In genomic region chr4:81458921-81459320, GRCm38 (mm10) we compare ENCODE assay signal across 17 mouse cellular contexts.
"Had no signal": no experiment of that assay in that cellular context is flagged by ENCODE, and none has a peak within 500 bp of the region (broad histone marks: within the 10 kb centered on the region; RNA-seq: fewer than 3 reads in every experiment).

No protein-coding gene starts in this region.

- DNase-seq: gastrocnemius, adult 2 months; gastrocnemius, postnatal 10 days; gastrocnemius, postnatal 25 days; heart, adult 18-20 months; heart, postnatal 10 days; heart, postnatal 4 days; kidney, adult 18-20 months; kidney, adult 8-10 months; kidney, postnatal 10 days; kidney, postnatal 25 days; kidney, postnatal 4 days; left cerebral cortex, postnatal 4 days had no signal

- ATAC-seq: hindbrain, embryonic 16.5 days; inflammation-experienced regulatory T-cells, adult 6 months; intestine, embryonic 15.5 days; intestine, postnatal 0 days; liver, embryonic 12.5 days had no signal
